Mouse (Mus musculus) fat pad, adult 2 months (tissue): ENCODE data around the gene Ina.
"Not testable (repeated sequence)": the region's sequence is repeated elsewhere in the genome, so short reads cannot be mapped to it uniquely, and the experiment has no call there.

ENCODE experiments used
- DNase-seq: peaks from one replicate; pipeline ENCODE4 v3.0.0-alpha.2; 2011; ENCODE audit warnings: low read depth, low spot score; ENCODE audit errors: extremely low read depth

Gene Ina

DNA sequence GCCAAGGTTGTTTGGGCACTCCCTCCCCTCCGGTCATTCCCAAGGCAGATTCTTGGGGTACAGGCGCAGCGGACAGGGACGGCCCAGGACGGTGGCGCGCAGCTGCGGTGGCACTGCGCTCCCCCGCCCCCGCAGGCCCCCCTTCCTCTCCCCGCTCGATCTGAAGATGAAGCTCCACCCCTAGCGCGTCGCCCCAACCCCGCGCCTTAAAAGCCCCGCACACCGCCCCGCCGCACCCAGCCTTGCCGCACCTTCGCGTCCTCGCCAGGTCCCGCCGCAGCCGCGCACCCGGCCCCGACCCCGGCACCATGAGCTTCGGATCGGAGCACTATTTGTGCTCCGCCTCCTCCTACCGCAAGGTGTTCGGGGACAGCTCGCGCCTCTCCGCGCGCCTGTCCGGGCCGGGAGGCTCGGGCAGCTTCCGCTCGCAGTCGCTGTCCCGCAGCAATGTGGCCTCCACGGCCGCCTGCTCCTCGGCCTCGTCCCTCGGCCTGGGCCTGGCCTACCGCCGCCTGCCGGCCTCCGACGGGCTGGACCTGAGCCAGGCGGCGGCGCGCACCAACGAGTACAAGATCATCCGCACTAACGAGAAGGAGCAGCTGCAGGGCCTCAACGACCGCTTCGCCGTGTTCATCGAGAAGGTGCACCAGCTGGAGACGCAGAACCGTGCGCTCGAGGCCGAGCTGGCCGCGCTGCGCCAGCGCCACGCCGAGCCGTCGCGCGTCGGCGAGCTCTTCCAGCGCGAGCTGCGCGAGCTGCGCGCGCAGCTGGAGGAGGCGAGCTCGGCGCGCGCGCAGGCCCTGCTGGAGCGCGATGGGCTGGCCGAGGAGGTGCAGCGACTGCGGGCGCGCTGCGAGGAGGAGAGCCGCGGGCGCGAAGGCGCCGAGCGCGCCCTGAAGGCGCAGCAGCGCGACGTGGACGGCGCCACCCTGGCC is at the start of gene Ina, which contains the start of gene Nt5c2:
Ina (plus strand) TSS at position 252 of the 935 bp plus-strand sequence.
Nt5c2 (minus strand) TSS at position 707 of the 935 bp plus-strand sequence.
- no peak for DNase-seq

- DNase-seq: no peak
Measured at GRCm38 (mm10) chr19:46965496-46965895, 49.0 kb upstream of the Ina start.

DNA sequence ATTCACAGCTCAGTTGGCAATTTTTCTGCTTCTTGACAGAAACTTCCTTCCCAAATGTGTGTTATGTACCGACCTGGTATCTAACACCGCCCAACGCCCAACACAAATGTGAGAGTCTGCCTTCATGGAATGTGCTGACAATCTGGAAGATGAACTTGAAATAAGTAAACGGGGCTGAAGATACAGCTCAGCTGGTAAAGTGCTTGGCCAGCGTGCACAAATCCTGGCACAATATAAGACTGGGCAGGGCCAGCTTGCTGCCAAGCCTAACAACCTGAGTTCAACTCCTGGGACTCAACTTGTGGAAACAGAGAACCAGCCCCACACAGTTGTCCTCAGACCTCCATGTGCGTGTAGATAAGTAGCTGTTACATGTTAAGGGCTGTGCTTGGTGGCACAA is 48.2 kb upstream of the Ina start:
- no peak for DNase-seq

GRCm38 (mm10) chr19:46967861-46968260 is 46.6 kb upstream of the Ina start:
- DNase-seq: no peak

- DNase-seq: no peak
Measured at GRCm38 (mm10) chr19:46968833-46969232, 45.7 kb upstream of the Ina start.

DNA sequence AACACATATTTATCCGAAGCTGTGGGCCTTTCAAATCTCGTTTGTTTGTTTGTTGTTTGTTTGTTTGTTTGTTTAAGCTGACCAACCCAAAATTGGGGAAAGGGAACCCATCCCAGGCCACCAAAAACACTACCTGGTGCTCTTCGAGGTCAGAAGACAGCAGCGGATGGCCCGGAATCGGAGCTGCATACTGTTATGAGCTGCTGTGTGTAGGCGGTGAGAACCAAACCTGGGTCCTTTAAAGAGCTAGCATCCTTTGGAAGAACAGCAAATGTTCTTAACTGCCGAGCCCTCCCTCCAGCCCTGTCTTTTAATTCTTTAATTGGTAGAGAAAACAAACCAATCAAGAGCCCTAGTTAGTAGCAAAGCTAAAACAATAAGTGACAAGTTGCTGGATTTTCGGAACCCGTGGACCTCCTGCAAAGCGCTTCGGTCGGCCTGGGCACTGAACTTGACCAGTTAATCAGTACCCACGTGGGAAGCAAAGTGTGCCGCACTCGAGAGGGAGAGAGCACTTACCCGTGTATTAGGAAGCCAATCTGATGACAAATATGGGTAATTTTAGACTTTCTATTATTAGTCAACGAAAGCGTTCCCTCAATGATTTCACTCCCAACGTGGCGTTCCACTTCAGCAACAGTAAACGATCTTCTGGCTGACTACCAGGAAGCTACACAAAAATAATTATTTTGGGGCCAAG is 45.1 kb upstream of the Ina start:
- no peak for DNase-seq

DNA sequence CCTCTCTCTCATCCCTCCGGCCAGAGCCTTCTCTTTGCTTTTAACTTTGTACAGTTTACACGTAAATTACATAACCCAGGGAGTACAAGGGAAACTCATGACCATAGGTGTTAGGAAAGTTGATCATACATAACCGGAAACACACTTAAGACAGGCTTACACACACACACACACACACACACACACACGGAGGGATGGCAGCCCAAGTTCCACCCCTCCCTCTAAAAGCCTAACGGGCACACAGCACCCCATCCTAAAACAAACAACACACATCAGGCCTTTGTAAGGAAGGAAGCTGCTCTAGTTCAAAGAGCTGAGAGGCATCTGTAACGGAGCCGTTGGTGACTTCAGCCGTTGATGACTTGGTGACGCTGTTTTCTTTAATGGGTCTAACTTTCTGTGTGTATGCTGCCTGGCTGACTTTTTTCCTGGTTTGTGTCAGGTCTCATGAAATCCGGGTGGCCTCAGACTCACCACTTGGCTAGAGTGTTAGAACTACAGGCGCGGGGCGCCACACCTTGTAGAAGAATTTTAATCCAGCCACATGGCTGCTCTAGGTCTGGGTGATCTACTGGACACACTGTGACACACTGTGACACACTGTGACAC is 44.3 kb upstream of the Ina start:
- DNase-seq: no peak

DNA sequence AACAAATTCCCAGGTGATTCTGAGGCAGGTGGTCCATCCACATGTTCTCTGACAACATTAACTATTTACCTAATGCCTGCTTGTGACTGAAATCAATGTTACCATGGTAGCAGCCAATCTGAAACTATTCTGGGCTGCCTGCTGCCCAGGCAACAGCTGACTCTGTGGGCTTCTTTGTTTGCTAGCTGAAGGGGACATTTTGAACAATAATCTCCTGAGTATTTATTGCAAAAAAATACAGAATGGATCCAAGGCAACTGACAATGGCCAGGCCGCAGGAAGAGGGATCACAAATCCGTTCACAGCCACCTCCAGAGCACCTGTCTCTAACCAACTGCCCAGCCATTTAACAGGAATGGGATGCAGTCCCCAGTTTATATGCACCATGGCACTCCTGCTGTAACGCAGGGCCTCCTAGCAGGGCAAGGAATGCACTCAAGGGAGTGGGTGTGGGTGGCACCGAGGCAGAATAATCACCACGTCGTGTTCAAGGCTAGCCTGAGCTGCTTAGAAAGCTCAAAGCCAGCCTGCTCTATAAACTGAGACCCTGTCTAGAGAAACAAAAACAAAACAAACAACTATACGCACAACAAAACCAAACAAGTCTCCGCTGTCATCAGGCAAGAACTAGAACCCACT is 43.3 kb upstream of the Ina start:
- no peak for DNase-seq

GRCm38 (mm10) chr19:46971712-46972111 is 42.8 kb upstream of the Ina start:
- DNase-seq: no peak

DNA sequence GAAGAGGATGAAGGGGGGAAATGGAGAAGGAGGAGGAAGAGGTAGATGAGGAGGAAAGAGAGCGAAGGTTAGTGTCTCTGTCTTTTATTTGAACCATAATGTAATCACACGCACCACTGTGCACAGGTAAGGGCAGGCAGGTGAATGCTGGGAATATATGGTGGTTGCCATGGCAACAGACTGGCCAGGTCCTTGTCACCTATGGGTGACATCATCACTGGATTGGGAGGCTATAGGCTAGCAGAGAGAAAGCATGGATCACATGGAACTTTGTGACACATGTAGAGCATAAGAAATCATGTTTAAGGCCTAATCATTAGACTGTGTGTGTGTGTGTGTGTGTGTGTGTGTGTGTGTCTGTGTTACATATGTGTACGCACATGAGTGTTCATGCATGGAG is 42.3 kb upstream of the Ina start:
- no peak for DNase-seq

GRCm38 (mm10) chr19:46975565-46975964 is 38.9 kb upstream of the Ina start:
- peak; percentile 68 for DNase-seq

GRCm38 (mm10) chr19:46975997-46976396 is 38.5 kb upstream of the Ina start:
- no peak for DNase-seq

DNA sequence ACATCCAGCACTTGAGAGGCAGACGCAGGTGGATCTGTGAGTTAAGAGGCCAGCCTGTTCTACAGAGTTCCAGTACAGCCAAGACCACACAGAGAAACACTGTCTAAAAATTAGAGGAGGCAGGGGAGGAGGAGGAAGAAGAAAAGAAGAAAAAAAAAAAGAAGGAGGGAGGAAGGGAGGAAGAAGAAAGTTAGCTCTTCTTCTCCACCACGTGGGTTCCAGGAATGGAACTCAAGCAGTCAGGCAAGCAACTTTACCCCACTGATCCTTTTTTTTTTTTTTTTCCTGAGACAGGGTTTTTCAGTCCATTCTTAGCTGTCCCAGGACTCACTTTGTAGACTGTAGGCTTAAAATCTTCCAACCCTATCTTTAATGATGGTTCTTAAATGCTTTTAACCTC is 37.8 kb upstream of the Ina start:
- no peak for DNase-seq

- no peak for DNase-seq
Measured at GRCm38 (mm10) chr19:46977460-46977859, 37.0 kb upstream of the Ina start.

DNA sequence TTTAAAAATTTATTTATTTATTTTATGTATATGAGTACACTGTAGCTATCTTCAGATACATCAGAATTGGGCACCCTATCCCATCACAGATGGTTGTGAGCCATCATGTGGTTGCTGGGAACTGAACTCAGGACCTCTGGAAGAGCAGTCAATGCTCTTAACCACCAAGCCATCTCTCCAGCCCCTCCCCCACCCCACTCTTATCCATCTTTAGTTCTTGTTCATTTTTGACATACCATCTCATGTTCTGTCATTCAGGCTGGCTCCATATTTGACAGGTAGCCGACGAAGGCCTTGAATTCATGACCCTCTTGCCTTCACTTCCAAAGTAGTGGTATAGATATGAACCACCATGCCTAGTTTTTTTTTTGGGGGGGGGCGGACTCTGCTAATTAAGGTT is 36.4 kb upstream of the Ina start:
- DNase-seq: not testable (repeated sequence)

DNA sequence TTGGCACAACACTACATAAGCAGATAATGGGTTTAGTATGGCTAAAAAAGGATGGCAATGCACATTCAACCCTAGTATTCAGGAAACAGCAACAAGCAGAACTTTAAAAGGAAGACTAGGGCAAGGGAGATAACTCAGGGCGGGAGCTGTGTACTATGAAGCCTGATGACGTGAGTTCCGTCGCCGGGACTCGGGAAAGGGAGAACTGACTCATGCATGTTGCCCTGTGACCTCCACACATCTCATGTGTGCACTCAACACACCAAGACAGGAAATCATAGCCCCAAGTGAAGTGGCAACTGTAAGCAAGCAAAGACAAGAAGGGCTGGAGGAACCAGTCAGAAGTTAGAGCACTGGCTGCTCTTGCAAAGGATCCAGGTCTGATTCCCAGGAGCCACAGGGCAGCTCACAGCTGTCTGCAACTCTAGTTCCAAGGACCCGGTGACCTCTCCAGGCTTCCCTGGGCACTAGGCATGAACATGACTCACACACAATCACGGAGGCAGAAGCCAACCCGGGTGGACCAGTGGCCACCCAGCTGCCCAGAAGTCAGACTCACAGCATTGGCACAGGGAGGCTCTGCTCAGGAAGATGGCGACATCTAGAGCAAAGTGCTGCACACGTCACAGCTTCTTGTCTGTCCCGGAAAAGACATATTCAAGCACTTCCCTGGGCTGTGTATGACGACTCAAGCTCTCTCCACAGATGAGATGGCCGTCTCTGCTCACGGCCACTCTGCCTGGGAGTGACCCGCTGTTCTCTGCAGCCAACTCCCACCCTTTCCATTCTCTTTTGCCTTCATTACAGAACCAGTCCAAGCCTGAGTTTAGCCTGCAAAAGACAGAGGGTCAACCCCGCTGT is 35.3 kb upstream of the Ina start:
- DNase-seq: no peak

- no peak for DNase-seq
Measured at GRCm38 (mm10) chr19:46979781-46980105, 34.8 kb upstream of the Ina start.

DNA sequence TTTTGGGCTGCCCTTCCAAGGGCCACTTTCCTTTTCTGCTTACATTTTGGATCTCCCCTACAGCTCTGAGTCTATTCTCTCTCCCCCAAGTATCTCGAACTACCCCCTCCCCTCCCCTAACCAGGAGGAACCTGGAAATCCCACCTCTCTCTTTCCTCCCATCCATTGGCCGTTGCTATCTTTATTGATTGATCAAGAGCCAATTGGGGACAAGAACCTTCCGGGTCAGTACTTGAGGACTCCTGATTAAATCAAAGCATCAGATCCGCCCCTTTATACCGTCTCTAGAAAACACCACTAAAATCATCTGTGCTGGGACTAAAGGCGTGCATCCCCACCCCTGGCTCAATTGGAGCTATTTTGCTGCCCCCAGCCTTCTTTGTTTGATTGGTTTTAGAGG is 33.0 kb upstream of the Ina start:
- no peak for DNase-seq

DNA sequence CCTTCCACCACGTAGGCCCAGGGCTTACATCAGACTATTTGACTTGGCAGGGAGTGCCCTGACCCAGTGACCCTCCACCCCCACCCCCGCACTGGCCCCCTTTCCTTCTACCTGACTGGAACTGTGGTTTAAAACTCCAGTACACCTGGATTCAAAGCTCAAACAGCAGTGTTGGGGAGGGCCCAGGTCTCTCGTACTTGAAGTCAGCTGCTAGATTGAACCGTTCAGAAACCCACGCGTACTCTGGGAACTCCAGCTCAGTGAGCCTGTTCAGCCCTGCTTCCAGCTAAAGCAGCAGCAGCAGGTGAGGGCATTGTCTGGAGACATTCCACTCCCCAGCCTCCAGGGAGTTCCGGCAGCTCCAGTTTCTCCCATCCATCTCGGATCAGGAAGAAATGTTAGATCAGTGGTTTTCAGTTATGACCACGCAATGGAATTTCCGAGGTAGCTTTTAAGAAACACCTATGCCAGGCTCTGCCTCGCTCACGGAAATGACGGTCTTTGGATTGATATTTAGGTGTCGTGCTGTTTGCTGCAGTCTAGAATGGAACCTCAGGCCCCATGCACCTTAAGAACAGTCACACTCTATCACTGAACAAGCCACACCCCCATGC is 31.0 kb upstream of the Ina start:
- DNase-seq: no peak

DNA sequence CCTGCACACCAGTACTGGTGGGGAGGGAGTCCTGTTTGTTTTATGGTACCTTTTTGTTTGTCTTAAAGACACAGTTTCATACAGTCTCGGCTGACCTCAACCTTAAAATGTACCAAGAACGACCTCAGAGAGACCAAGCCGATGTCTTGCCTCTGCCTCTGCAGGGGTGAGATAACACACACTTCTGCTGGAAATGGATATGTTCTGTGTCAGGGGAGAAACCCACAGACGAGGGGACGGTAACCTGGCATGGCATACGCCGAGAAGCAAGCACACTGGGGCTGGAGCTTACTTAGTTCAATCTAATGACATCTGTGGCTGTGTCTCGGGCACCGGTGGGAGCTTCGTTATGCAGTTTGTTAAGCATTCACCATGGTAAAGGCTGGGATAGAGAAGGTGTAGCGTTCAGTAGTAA is 30.5 kb upstream of the Ina start:
- no peak for DNase-seq
